Mouse (Mus musculus) G1E (cell line): ENCODE results near the gene Elk1.

Experiments
- CTCF ChIP-seq: IDR thresholded peaks from 2 replicates; pipeline ENCODE4 v1.5.1; 2012; ENCODE audit warnings: low read depth, low read length, inconsistent platforms, mixed read lengths
- GATA1 ChIP-seq: IDR thresholded peaks from 2 replicates; pipeline ENCODE4 v1.6.1; 2012; ENCODE audit warnings: borderline replicate concordance, low read length, inconsistent platforms, mixed read lengths
- POLR2AphosphoS5 ChIP-seq: IDR thresholded peaks from 2 replicates; pipeline ENCODE4 v1.6.1; 2012; ENCODE audit warnings: low read depth, low read length, inconsistent platforms; ENCODE audit not compliant: insufficient replicate concordance
- TAL1 ChIP-seq: conservative IDR thresholded peaks from 2 replicates; pipeline ENCODE4 v1.6.1; 2012; ENCODE audit warnings: low read depth, low read length, inconsistent platforms, mixed read lengths

GRCm38 (mm10) chrX:20920844-20921364, 29.5 kb downstream of the Elk1 start, which contains the start of gene Syn1:
- TF ChIP-seq CTCF (no peak), GATA1 (no peak), TAL1 (no peak), POLR2AphosphoS5 (no peak)
